Mouse (Mus musculus): Measurements from ENCODE around the gene Ptprt. TPM values are rescaled to one million over a fixed set of nuclear protein-coding genes. Genes with fewer than 3 reads are reported as not detected.

Ptprt gene
- polyA plus RNA-seq, 1 experiment from 2014 or later = 0.79 TPM

DNA sequence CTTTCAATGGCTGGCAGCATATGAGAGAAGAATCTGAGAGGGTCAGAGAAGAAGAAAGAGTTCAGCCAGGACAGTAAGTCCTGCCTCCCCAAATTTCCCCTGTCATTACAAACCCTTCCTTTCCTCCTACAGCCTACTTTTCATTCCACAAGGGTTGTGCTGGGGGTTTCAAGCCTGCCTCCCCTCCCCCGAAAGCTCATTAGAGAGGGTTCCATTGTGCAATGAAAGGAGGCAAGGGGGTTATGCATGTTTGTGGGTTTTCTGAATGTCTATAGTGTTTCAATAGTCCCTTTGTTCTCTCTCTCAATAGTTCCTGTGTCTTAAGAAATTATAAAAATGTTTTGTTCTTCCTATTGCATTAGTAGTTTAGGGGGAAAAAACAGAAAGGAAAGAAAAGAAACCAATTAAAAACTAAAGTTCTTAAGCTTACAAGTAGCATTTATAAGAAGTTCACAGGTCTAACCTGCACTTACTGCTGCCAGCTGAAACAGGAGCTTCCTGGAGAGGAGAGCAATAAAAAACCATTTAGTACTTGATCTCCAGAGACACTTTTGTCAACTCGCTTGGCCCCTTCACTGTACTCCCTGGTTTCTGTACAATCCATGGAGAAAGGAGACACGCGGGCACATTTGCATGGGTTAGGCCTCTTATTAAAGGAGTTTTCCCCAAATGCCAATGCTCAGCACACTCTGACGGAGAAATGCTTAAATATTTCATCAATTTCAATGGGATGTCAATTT lies 247.7 kb downstream of the Ptprt start:
- no peak for ATAC-seq

DNA sequence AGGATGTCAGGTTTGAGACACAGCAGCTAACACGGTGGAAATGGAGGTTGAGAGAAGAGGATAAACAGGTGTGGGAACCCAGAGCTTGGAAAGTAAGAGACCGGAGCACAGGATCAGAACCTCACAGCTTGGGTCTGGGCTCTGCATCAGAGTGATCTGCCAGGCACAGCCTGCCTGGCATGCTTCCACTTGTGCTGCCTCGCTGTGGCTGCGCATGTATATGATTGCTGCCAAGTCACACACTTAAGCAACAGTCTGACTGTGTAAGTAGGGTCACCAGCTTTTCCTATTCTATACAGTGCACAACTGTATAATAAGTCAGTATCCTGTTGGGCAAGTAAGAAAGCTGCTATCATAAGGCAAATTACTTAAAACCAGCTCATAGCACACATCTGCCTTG lies 249.9 kb downstream of the Ptprt start:
- ATAC-seq (no peak), DNase-seq (no peak)
- H3K27me3 ChIP-seq (ENCODE audit: insufficient read depth, low read length) = no peaks in the 10 kb centered on the region
- H3K9ac ChIP-seq (replicated peaks) = no peak overlapping the region
- no peak overlapping the region for H3K27ac ChIP-seq (ENCODE audit: low read depth)
- H3K9me3 ChIP-seq (ENCODE audit: low read length) = no peaks in the 10 kb centered on the region
- H3K4me2 ChIP-seq (ENCODE audit: low read depth, low read length) = no peak overlapping the region
- WGBS (ENCODE audit: insufficient replicate concordance) = 70% methylated on average over 4 of the region's 4 CpGs
- no peaks in the 10 kb centered on the region for H3K36me3 ChIP-seq (replicated peaks; ENCODE audit: insufficient read depth, low read length)
- no peak overlapping the region for H3K4me3 ChIP-seq (ENCODE audit: low read depth, low read length)
- H3K4me1 ChIP-seq (ENCODE audit: insufficient read depth) = no peaks in the 10 kb centered on the region
- TF ChIP-seq CTCF (IDR thresholded peaks at IDR 0.05; ENCODE audit: low read depth) = no peak
- TF ChIP-seq EP300 (IDR thresholded peaks at IDR 0.05; ENCODE audit: low read depth) = no peak

More for the DNA sequence above, 247.7 kb downstream of the Ptprt start:
- no peaks in the 10 kb centered on the region for H3K4me1 ChIP-seq (ENCODE audit: insufficient read depth)
- no peaks in the 10 kb centered on the region for H3K27me3 ChIP-seq (ENCODE audit: insufficient read depth, low read length)
- H3K4me2 ChIP-seq (ENCODE audit: low read depth, low read length) = no peak overlapping the region
- TF ChIP-seq CTCF (IDR thresholded peaks at IDR 0.05; ENCODE audit: low read depth) = no peak
- no peak for TF ChIP-seq EP300 (IDR thresholded peaks at IDR 0.05; ENCODE audit: low read depth)
- WGBS (ENCODE audit: insufficient replicate concordance) = 76% methylated on average over 5 of the region's 5 CpGs
- H3K9ac ChIP-seq (replicated peaks) = no peak overlapping the region
- H3K9me3 ChIP-seq (ENCODE audit: low read length) = no peaks in the 10 kb centered on the region
- no peak overlapping the region for H3K27ac ChIP-seq (ENCODE audit: low read depth)
- H3K4me3 ChIP-seq (ENCODE audit: low read depth, low read length) = no peak overlapping the region
- DNase-seq = no peak
- H3K36me3 ChIP-seq (replicated peaks; ENCODE audit: insufficient read depth, low read length) = no peaks in the 10 kb centered on the region

DNA sequence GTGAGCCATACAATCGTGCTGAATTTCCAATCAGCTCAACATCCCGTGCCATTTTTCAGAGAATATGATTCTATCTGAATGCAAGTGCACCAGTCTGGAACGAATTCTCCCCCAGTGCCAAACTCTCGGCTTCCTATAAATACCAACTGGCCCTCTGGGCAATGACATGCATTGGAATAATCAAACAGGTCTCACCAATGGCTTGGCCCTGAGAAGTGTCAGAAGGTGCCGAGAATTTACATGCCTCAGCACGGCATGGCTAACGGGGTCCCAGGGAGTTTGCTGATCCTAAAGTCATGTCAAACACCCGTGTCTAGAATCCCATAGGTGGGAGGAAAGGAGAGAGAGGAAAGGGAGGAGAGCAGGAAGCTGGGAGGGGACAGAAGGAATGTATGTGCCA lies 251.7 kb downstream of the Ptprt start:
- H3K36me3 ChIP-seq (replicated peaks; ENCODE audit: insufficient read depth, low read length) = no peaks in the 10 kb centered on the region
- no peak for ATAC-seq
- WGBS (ENCODE audit: insufficient replicate concordance) = 76% methylated on average over 8 of the region's 8 CpGs

DNA sequence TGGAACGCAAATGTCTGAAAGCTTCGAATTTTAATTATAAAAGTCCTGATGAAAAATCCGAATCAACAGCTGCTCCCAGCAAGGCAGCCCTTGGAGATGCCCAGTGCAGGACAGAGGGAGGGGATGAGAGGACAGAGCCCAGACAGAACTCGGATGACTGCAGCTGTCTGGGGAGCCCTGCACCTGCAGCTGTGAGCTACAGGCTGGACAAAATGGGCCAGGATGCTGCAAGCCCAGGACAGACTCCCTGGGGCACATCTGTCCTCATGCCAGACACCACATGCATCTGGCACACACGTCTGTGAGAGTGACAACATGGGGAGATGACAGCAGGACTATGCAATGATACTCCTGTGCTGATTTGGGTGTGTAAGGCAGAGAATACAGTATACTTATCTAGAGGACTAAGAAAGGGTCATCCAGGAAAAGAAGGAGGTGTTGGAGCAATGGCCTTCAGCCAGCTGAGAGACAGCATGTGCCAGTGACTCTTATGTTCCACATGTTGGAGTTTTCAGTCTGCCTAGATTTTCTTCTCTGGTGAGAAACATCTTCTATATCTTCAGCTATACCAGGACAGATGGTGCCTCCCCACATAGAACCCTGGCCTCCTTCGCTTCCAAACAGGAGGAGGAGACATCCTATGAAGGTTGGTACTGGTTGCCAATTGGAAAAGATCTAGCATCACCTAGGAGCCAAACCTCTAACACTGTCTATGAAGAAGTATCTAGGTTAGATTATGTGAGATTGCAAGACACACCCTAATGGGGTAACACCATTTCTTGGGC lies 259.4 kb downstream of the Ptprt start:
- Histone ChIP-seq H3K4me2 (ENCODE audit: low read depth, low read length) (no peak overlapping the region), H3K4me1 (ENCODE audit: insufficient read depth) (no peaks in the 10 kb centered on the region), H3K36me3 (replicated peaks; ENCODE audit: insufficient read depth, low read length) (no peaks in the 10 kb centered on the region), H3K9me3 (ENCODE audit: low read length) (no peaks in the 10 kb centered on the region), H3K27me3 (ENCODE audit: insufficient read depth, low read length) (no peaks in the 10 kb centered on the region), H3K27ac (ENCODE audit: low read depth) (no peak overlapping the region), H3K9ac (replicated peaks) (no peak overlapping the region), H3K4me3 (ENCODE audit: low read depth, low read length) (no peak overlapping the region)
- 59% methylated on average over 6 of the region's 6 CpGs for WGBS (ENCODE audit: insufficient replicate concordance)
- DNase-seq = no peak
- TF ChIP-seq CTCF (IDR thresholded peaks at IDR 0.05; ENCODE audit: low read depth) (no peak), EP300 (IDR thresholded peaks at IDR 0.05; ENCODE audit: low read depth) (no peak)
- ATAC-seq = no peak

More for the DNA sequence above, 251.7 kb downstream of the Ptprt start:
- Histone ChIP-seq H3K9ac (replicated peaks) (no peak overlapping the region), H3K4me3 (ENCODE audit: low read depth, low read length) (no peak overlapping the region), H3K4me1 (ENCODE audit: insufficient read depth) (no peaks in the 10 kb centered on the region), H3K9me3 (ENCODE audit: low read length) (no peaks in the 10 kb centered on the region), H3K27me3 (ENCODE audit: insufficient read depth, low read length) (no peaks in the 10 kb centered on the region), H3K4me2 (ENCODE audit: low read depth, low read length) (no peak overlapping the region), H3K27ac (ENCODE audit: low read depth) (no peak overlapping the region)
- TF ChIP-seq CTCF (IDR thresholded peaks at IDR 0.05; ENCODE audit: low read depth) (no peak), EP300 (IDR thresholded peaks at IDR 0.05; ENCODE audit: low read depth) (no peak)
- DNase-seq = no peak

GRCm38 (mm10) chr2:162394601-162395000 lies 266.3 kb downstream of the Ptprt start:
- Histone ChIP-seq H3K27me3 (ENCODE audit: insufficient read depth, low read length) (no peaks in the 10 kb centered on the region), H3K4me3 (ENCODE audit: low read depth, low read length) (no peak overlapping the region), H3K36me3 (replicated peaks; ENCODE audit: insufficient read depth, low read length) (no peaks in the 10 kb centered on the region), H3K4me1 (ENCODE audit: insufficient read depth) (no peaks in the 10 kb centered on the region), H3K27ac (ENCODE audit: low read depth) (no peak overlapping the region), H3K4me2 (ENCODE audit: low read depth, low read length) (no peak overlapping the region), H3K9me3 (ENCODE audit: low read length) (no peaks in the 10 kb centered on the region), H3K9ac (replicated peaks) (no peak overlapping the region)
- DNase-seq = no peak
- TF ChIP-seq EP300 (IDR thresholded peaks at IDR 0.05; ENCODE audit: low read depth) = no peak
- no peak for TF ChIP-seq CTCF (IDR thresholded peaks at IDR 0.05; ENCODE audit: low read depth)
- no peak for ATAC-seq
- WGBS (ENCODE audit: insufficient replicate concordance) = 55% methylated on average over 6 of the region's 6 CpGs

- no peaks in the 10 kb centered on the region for H3K4me1 ChIP-seq (ENCODE audit: insufficient read depth)
- no peak overlapping the region for H3K9ac ChIP-seq (replicated peaks)
- WGBS (ENCODE audit: insufficient replicate concordance) = 81% methylated on average over 4 of the region's 4 CpGs
- no peak overlapping the region for H3K27ac ChIP-seq (ENCODE audit: low read depth)
- TF ChIP-seq EP300 (IDR thresholded peaks at IDR 0.05; ENCODE audit: low read depth) (no peak), CTCF (IDR thresholded peaks at IDR 0.05; ENCODE audit: low read depth) (no peak)
- DNase-seq (no peak), ATAC-seq (no peak)
- H3K9me3 ChIP-seq (ENCODE audit: low read length) = no peaks in the 10 kb centered on the region
- H3K4me3 ChIP-seq (ENCODE audit: low read depth, low read length) = no peak overlapping the region
- no peaks in the 10 kb centered on the region for H3K36me3 ChIP-seq (replicated peaks; ENCODE audit: insufficient read depth, low read length)
- H3K4me2 ChIP-seq (ENCODE audit: low read depth, low read length) = no peak overlapping the region
- H3K27me3 ChIP-seq (ENCODE audit: insufficient read depth, low read length) = no peaks in the 10 kb centered on the region
Measured at GRCm38 (mm10) chr2:162391834-162392233, 269.1 kb downstream of the Ptprt start.
